Mouse (Mus musculus): ENCODE measurements around the gene B230104I21Rik. TPM values are rescaled to one million over a fixed set of nuclear protein-coding genes. Genes with fewer than 3 reads are reported as not detected.
A peak's percentile ranks its signal among the peaks of the same experiment; 100 is the strongest.

B230104I21Rik gene
- not detected in 2 replicates for polyA plus RNA-seq (2016; fragmentation: Nextera tagmentation; extraction: Ambion mirVana)

- Histone ChIP-seq H3K27ac (peak within 1 kb of the TSS; percentile 25; the same call in 1 of the 2 replicates), H3K36me3 (peaks cover 7% of the 10 kb centered on the region; the same call in 1 of the 2 replicates), H3K9ac (no peak within 1 kb of the TSS), H3K4me1 (peaks cover 42% of the 10 kb centered on the region), H3K4me2 (replicated peaks) (peak within 1 kb of the TSS; percentile 40), H3K9me3 (replicated peaks) (no peaks in the 10 kb centered on the region), H3K27me3 (peaks cover 22% of the 10 kb centered on the region), H3K4me3 (no peak within 1 kb of the TSS)
- 0 out of 2 replicates have a peak, but pooled peaks have one; percentile 39 for ATAC-seq (ENCODE audit: low FRiP score)
- 64% methylated on average over 12 of the region's 12 CpGs for WGBS
These were observed at the start of gene B230104I21Rik for GRCm38 (mm10) chr4:154335761-154336160. Gene B230104I21Rik, plus strand, starts transcription at chr4:154336127.

- Histone ChIP-seq H3K27me3 (peaks cover 10% of the 10 kb centered on the region), H3K4me1 (peaks cover 9% of the 10 kb centered on the region), H3K36me3 (no peaks in the 10 kb centered on the region), H3K4me3 (no peak overlapping the region), H3K9me3 (replicated peaks) (no peaks in the 10 kb centered on the region), H3K27ac (0 out of 2 replicates have a peak overlapping the region, but pooled peaks have one; percentile 5), H3K4me2 (replicated peaks) (no peak overlapping the region), H3K9ac (no peak overlapping the region)
- ATAC-seq (ENCODE audit: low FRiP score): no peak
- 51% methylated on average over 4 of the region's 4 CpGs for WGBS
These were observed 42.2 kb upstream of the B230104I21Rik start for GRCm38 (mm10) chr4:154293735-154294201.

- Histone ChIP-seq H3K9me3 (replicated peaks) (no peaks in the 10 kb centered on the region), H3K27me3 (peaks cover 15% of the 10 kb centered on the region), H3K4me2 (replicated peaks) (no peak overlapping the region), H3K27ac (no peak overlapping the region), H3K36me3 (no peaks in the 10 kb centered on the region), H3K9ac (no peak overlapping the region), H3K4me3 (no peak overlapping the region), H3K4me1 (peaks cover 9% of the 10 kb centered on the region)
- 40% methylated on average over 8 of the region's 8 CpGs for WGBS
- ATAC-seq (ENCODE audit: low FRiP score): no peak
These were observed 41.6 kb upstream of the B230104I21Rik start for GRCm38 (mm10) chr4:154294262-154294731.

- Histone ChIP-seq H3K4me1 (peaks cover 18% of the 10 kb centered on the region), H3K9ac (no peak overlapping the region), H3K9me3 (replicated peaks) (no peaks in the 10 kb centered on the region), H3K4me2 (replicated peaks) (no peak overlapping the region), H3K27ac (no peak overlapping the region), H3K4me3 (no peak overlapping the region), H3K36me3 (no peaks in the 10 kb centered on the region), H3K27me3 (peaks cover 49% of the 10 kb centered on the region)
- WGBS: 37% methylated on average over 9 of the region's 9 CpGs
- no peak for ATAC-seq (ENCODE audit: low FRiP score)
These were observed 38.2 kb upstream of the B230104I21Rik start for GRCm38 (mm10) chr4:154297761-154298160.

GRCm38 (mm10) chr4:154299541-154300271, 36.2 kb upstream of the B230104I21Rik start:
- Histone ChIP-seq H3K36me3 (no peaks in the 10 kb centered on the region), H3K27ac (no peak overlapping the region), H3K4me1 (peaks cover 13% of the 10 kb centered on the region), H3K4me2 (replicated peaks) (peak overlapping the region; percentile 66), H3K27me3 (peaks cover 50% of the 10 kb centered on the region), H3K9ac (no peak overlapping the region), H3K9me3 (replicated peaks) (no peaks in the 10 kb centered on the region), H3K4me3 (peak overlapping the region; percentile 39)
- 1% methylated on average over 56 of the region's 66 CpGs for WGBS
- ATAC-seq (ENCODE audit: low FRiP score): no peak

- Histone ChIP-seq H3K27me3 (peaks cover 50% of the 10 kb centered on the region), H3K27ac (no peak within 1 kb of the TSS), H3K4me2 (replicated peaks) (no peak within 1 kb of the TSS), H3K9ac (no peak within 1 kb of the TSS), H3K4me1 (peaks cover 12% of the 10 kb centered on the region), H3K4me3 (no peak within 1 kb of the TSS), H3K36me3 (no peaks in the 10 kb centered on the region), H3K9me3 (replicated peaks) (no peaks in the 10 kb centered on the region)
- WGBS: 29% methylated on average over 7 of the region's 7 CpGs
- ATAC-seq (ENCODE audit: low FRiP score): peak; percentile 50; the same call in 1 of the 2 replicates
These were observed 34.5 kb upstream of the B230104I21Rik start, which contains the start of gene Arhgef16 for GRCm38 (mm10) chr4:154301466-154301881. Gene Arhgef16, minus strand, starts transcription at chr4:154301676.

- Histone ChIP-seq H3K4me2 (replicated peaks) (no peak overlapping the region), H3K4me1 (peaks cover 11% of the 10 kb centered on the region; the same call in 1 of the 2 replicates), H3K27me3 (no peaks in the 10 kb centered on the region), H3K9me3 (replicated peaks) (no peaks in the 10 kb centered on the region), H3K4me3 (no peak overlapping the region), H3K27ac (no peak overlapping the region), H3K9ac (no peak overlapping the region), H3K36me3 (no peaks in the 10 kb centered on the region)
- ATAC-seq (ENCODE audit: low FRiP score): no peak
- WGBS: 87% methylated on average over 2 of the region's 2 CpGs
These were observed 26.8 kb upstream of the B230104I21Rik start for GRCm38 (mm10) chr4:154309131-154309530.

- no peaks in the 10 kb centered on the region for H3K36me3 ChIP-seq
These were observed 25.2 kb upstream of the B230104I21Rik start for GRCm38 (mm10) chr4:154310576-154311262.

GRCm38 (mm10) chr4:154312143-154312812, 23.6 kb upstream of the B230104I21Rik start:
- H3K4me3 ChIP-seq: no peak overlapping the region
- no peaks in the 10 kb centered on the region for H3K9me3 ChIP-seq (replicated peaks)
- ATAC-seq (ENCODE audit: low FRiP score): no peak
- H3K9ac ChIP-seq: no peak overlapping the region
- H3K27me3 ChIP-seq: no peaks in the 10 kb centered on the region
- no peak overlapping the region for H3K4me2 ChIP-seq (replicated peaks)
- H3K36me3 ChIP-seq: no peaks in the 10 kb centered on the region
- peaks cover 11% of the 10 kb centered on the region; the same call in 1 of the 2 replicates for H3K4me1 ChIP-seq
- H3K27ac ChIP-seq: peak overlapping the region; percentile 85
- 85% methylated on average over 2 of the region's 2 CpGs for WGBS

More at GRCm38 (mm10) chr4:154310576-154311262, 25.2 kb upstream of the B230104I21Rik start:
- no peak overlapping the region for H3K9ac ChIP-seq
- no peak overlapping the region for H3K4me2 ChIP-seq (replicated peaks)
- H3K9me3 ChIP-seq (replicated peaks): no peaks in the 10 kb centered on the region
- WGBS: 79% methylated on average over 9 of the region's 9 CpGs
- no peaks in the 10 kb centered on the region for H3K27me3 ChIP-seq
- H3K27ac ChIP-seq: no peak overlapping the region
- peaks cover 11% of the 10 kb centered on the region; the same call in 1 of the 2 replicates for H3K4me1 ChIP-seq
- no peak for ATAC-seq (ENCODE audit: low FRiP score)
- H3K4me3 ChIP-seq: no peak overlapping the region

GRCm38 (mm10) chr4:154312935-154313621, 22.8 kb upstream of the B230104I21Rik start:
- Histone ChIP-seq H3K4me3 (no peak overlapping the region), H3K9ac (no peak overlapping the region), H3K4me1 (peaks cover 11% of the 10 kb centered on the region; the same call in 1 of the 2 replicates), H3K36me3 (no peaks in the 10 kb centered on the region), H3K9me3 (replicated peaks) (no peaks in the 10 kb centered on the region), H3K27ac (peak overlapping the region; percentile 85), H3K27me3 (no peaks in the 10 kb centered on the region), H3K4me2 (replicated peaks) (no peak overlapping the region)
- 31% methylated on average over 4 of the region's 4 CpGs for WGBS
- ATAC-seq (ENCODE audit: low FRiP score): no peak

- no peaks in the 10 kb centered on the region for H3K9me3 ChIP-seq (replicated peaks)
- WGBS: 67% methylated on average over 11 of the region's 11 CpGs
- no peaks in the 10 kb centered on the region for H3K27me3 ChIP-seq
- peak overlapping the region; percentile 85 for H3K27ac ChIP-seq
- ATAC-seq (ENCODE audit: low FRiP score): no peak
- H3K4me3 ChIP-seq: no peak overlapping the region
- H3K36me3 ChIP-seq: no peaks in the 10 kb centered on the region
- no peak overlapping the region for H3K4me2 ChIP-seq (replicated peaks)
- H3K9ac ChIP-seq: no peak overlapping the region
- H3K4me1 ChIP-seq: peaks cover 11% of the 10 kb centered on the region; the same call in 1 of the 2 replicates
These were observed 22.3 kb upstream of the B230104I21Rik start for GRCm38 (mm10) chr4:154313622-154313967.

All from hindbrain, embryonic 12.5 days (tissue).